Mouse (Mus musculus): ENCODE measurements around the gene Vwa2. TPM values are rescaled to one million over a fixed set of nuclear protein-coding genes. Genes with fewer than 3 reads are reported as not detected.

Gene Vwa2
- polyA plus RNA-seq, 1 experiment, result 0.08 TPM

- Histone ChIP-seq H3K4me2 (ENCODE audit: low read depth) (no peak overlapping the region), H3K4me3 (no peak overlapping the region), H3K79me2 (ENCODE audit: control insufficient read depth, insufficient read depth) (no peaks in the 10 kb centered on the region), H3K36me3 (ENCODE audit: control insufficient read depth, insufficient read depth) (no peaks in the 10 kb centered on the region), H3ac (ENCODE audit: control insufficient read depth, insufficient read length) (no peak overlapping the region), H3K27me3 (ENCODE audit: control insufficient read depth, insufficient read depth, insufficient read length) (no peaks in the 10 kb centered on the region)
- TF ChIP-seq CEBPB (IDR thresholded peaks at IDR 0.05; ENCODE audit: insufficient read depth, poor library complexity, severe bottlenecking) (no peak), SRF (IDR thresholded peaks at IDR 0.05; ENCODE audit: control insufficient read depth, insufficient read length, low read depth) (no peak), TCF12 (IDR thresholded peaks at IDR 0.05; ENCODE audit: insufficient read depth, poor library complexity, severe bottlenecking) (no peak), MYOG (IDR thresholded peaks at IDR 0.05; ENCODE audit: control insufficient read depth in 1 of 3, insufficient read depth in 1 of 3, insufficient read length in 2 of 3, low read depth in 2 of 3) (no peak), REST (IDR thresholded peaks at IDR 0.05; ENCODE audit: insufficient read depth, insufficient read length) (no peak), POLR2A (IDR thresholded peaks at IDR 0.05; ENCODE audit: insufficient read length, low read depth) (no peak), POLR2AphosphoS2 (IDR thresholded peaks at IDR 0.05; ENCODE audit: insufficient read length, low read depth) (no peak)
These were observed 33.8 kb downstream of the Vwa2 start for GRCm38 (mm10) chr19:56907850-56908249.

GRCm38 (mm10) chr19:56908472-56909270, 34.6 kb downstream of the Vwa2 start:
- TF ChIP-seq CEBPB (IDR thresholded peaks at IDR 0.05; ENCODE audit: insufficient read depth, poor library complexity, severe bottlenecking) (no peak), TCF3 (IDR thresholded peaks at IDR 0.05; ENCODE audit: insufficient read length, low read depth) (no peak), POLR2AphosphoS2 (IDR thresholded peaks at IDR 0.05; ENCODE audit: insufficient read length, low read depth) (peak; percentile 13)
- Histone ChIP-seq H3K4me2 (ENCODE audit: low read depth) (no peak overlapping the region), H3K4me3 (no peak overlapping the region), H3K27me3 (ENCODE audit: control insufficient read depth, insufficient read depth, insufficient read length) (no peaks in the 10 kb centered on the region), H3ac (ENCODE audit: control insufficient read depth, insufficient read length) (no peak overlapping the region), H3K79me2 (ENCODE audit: control insufficient read depth, insufficient read depth) (no peaks in the 10 kb centered on the region), H3K36me3 (ENCODE audit: control insufficient read depth, insufficient read depth) (no peaks in the 10 kb centered on the region)

- no peak overlapping the region for H3K4me2 ChIP-seq (ENCODE audit: low read depth)
- H3K27me3 ChIP-seq (ENCODE audit: control insufficient read depth, insufficient read depth, insufficient read length), result no peaks in the 10 kb centered on the region
- peaks cover 4% of the 10 kb centered on the region for H3K36me3 ChIP-seq (ENCODE audit: control insufficient read depth, insufficient read depth)
- no peak overlapping the region for H3K4me3 ChIP-seq
- TF ChIP-seq TCF12 (IDR thresholded peaks at IDR 0.05; ENCODE audit: insufficient read depth, poor library complexity, severe bottlenecking) (no peak), MYOD1 (IDR thresholded peaks at IDR 0.05; ENCODE audit: control insufficient read depth in 1 of 3, insufficient read length in 2 of 3, low read depth in 2 of 3) (no peak), USF1 (IDR thresholded peaks at IDR 0.05; ENCODE audit: low read depth) (no peak), E2F4 (IDR thresholded peaks at IDR 0.05; ENCODE audit: insufficient read depth) (no peak), MYOG (IDR thresholded peaks at IDR 0.05; ENCODE audit: control insufficient read depth in 1 of 3, insufficient read depth in 1 of 3, insufficient read length in 2 of 3, low read depth in 2 of 3) (no peak), MAX (IDR thresholded peaks at IDR 0.05; ENCODE audit: low read depth) (no peak), CEBPB (IDR thresholded peaks at IDR 0.05; ENCODE audit: insufficient read depth, poor library complexity, severe bottlenecking) (no peak), SRF (IDR thresholded peaks at IDR 0.05; ENCODE audit: control insufficient read depth, insufficient read length, low read depth) (no peak), REST (IDR thresholded peaks at IDR 0.05; ENCODE audit: insufficient read depth, insufficient read length) (no peak), POLR2AphosphoS2 (IDR thresholded peaks at IDR 0.05; ENCODE audit: insufficient read length, low read depth) (no peak), POLR2A (IDR thresholded peaks at IDR 0.05; ENCODE audit: insufficient read length, low read depth) (no peak), TCF3 (IDR thresholded peaks at IDR 0.05; ENCODE audit: insufficient read length, low read depth) (no peak)
- H3ac ChIP-seq (ENCODE audit: control insufficient read depth, insufficient read length), result no peak overlapping the region
- H3K79me2 ChIP-seq (ENCODE audit: control insufficient read depth, insufficient read depth), result no peaks in the 10 kb centered on the region
These were observed 36.5 kb downstream of the Vwa2 start for GRCm38 (mm10) chr19:56910561-56910960.

GRCm38 (mm10) chr19:56913761-56914160, 39.7 kb downstream of the Vwa2 start:
- no peaks in the 10 kb centered on the region for H3K27me3 ChIP-seq (ENCODE audit: control insufficient read depth, insufficient read depth, insufficient read length)
- no peaks in the 10 kb centered on the region for H3K79me2 ChIP-seq (ENCODE audit: control insufficient read depth, insufficient read depth)
- H3K4me3 ChIP-seq, result no peak overlapping the region
- no peak overlapping the region for H3K4me2 ChIP-seq (ENCODE audit: low read depth)
- no peak overlapping the region for H3ac ChIP-seq (ENCODE audit: control insufficient read depth, insufficient read length)
- no peak for TF ChIP-seq MAX (IDR thresholded peaks at IDR 0.05; ENCODE audit: low read depth)
- no peak for TF ChIP-seq CEBPB (IDR thresholded peaks at IDR 0.05; ENCODE audit: insufficient read depth, poor library complexity, severe bottlenecking)
- TF ChIP-seq TCF12 (IDR thresholded peaks at IDR 0.05; ENCODE audit: insufficient read depth, poor library complexity, severe bottlenecking), result no peak
- TF ChIP-seq REST (IDR thresholded peaks at IDR 0.05; ENCODE audit: insufficient read depth, insufficient read length), result no peak
- no peak for TF ChIP-seq TCF3 (IDR thresholded peaks at IDR 0.05; ENCODE audit: insufficient read length, low read depth)
- TF ChIP-seq USF1 (IDR thresholded peaks at IDR 0.05; ENCODE audit: low read depth), result no peak
- no peak for TF ChIP-seq POLR2A (IDR thresholded peaks at IDR 0.05; ENCODE audit: insufficient read length, low read depth)
- no peak for TF ChIP-seq MYOG (IDR thresholded peaks at IDR 0.05; ENCODE audit: control insufficient read depth in 1 of 3, insufficient read depth in 1 of 3, insufficient read length in 2 of 3, low read depth in 2 of 3)
- no peak for TF ChIP-seq POLR2AphosphoS2 (IDR thresholded peaks at IDR 0.05; ENCODE audit: insufficient read length, low read depth)
- TF ChIP-seq E2F4 (IDR thresholded peaks at IDR 0.05; ENCODE audit: insufficient read depth), result no peak
- TF ChIP-seq SRF (IDR thresholded peaks at IDR 0.05; ENCODE audit: control insufficient read depth, insufficient read length, low read depth), result no peak
- no peak for TF ChIP-seq MYOD1 (IDR thresholded peaks at IDR 0.05; ENCODE audit: control insufficient read depth in 1 of 3, insufficient read length in 2 of 3, low read depth in 2 of 3)
- H3K36me3 ChIP-seq (ENCODE audit: control insufficient read depth, insufficient read depth), result peaks cover 8% of the 10 kb centered on the region

GRCm38 (mm10) chr19:56914658-56915057, 40.6 kb downstream of the Vwa2 start:
- Histone ChIP-seq H3K79me2 (ENCODE audit: control insufficient read depth, insufficient read depth) (no peaks in the 10 kb centered on the region), H3K4me3 (no peak overlapping the region), H3K36me3 (ENCODE audit: control insufficient read depth, insufficient read depth) (peaks cover 8% of the 10 kb centered on the region), H3K4me2 (ENCODE audit: low read depth) (no peak overlapping the region), H3ac (ENCODE audit: control insufficient read depth, insufficient read length) (no peak overlapping the region), H3K27me3 (ENCODE audit: control insufficient read depth, insufficient read depth, insufficient read length) (no peaks in the 10 kb centered on the region)
- no peak for TF ChIP-seq POLR2AphosphoS2 (IDR thresholded peaks at IDR 0.05; ENCODE audit: insufficient read length, low read depth)
- no peak for TF ChIP-seq REST (IDR thresholded peaks at IDR 0.05; ENCODE audit: insufficient read depth, insufficient read length)
- TF ChIP-seq SRF (IDR thresholded peaks at IDR 0.05; ENCODE audit: control insufficient read depth, insufficient read length, low read depth), result no peak
- TF ChIP-seq MYOD1 (IDR thresholded peaks at IDR 0.05; ENCODE audit: control insufficient read depth in 1 of 3, insufficient read length in 2 of 3, low read depth in 2 of 3), result no peak
- no peak for TF ChIP-seq USF1 (IDR thresholded peaks at IDR 0.05; ENCODE audit: low read depth)
- no peak for TF ChIP-seq E2F4 (IDR thresholded peaks at IDR 0.05; ENCODE audit: insufficient read depth)
- TF ChIP-seq POLR2A (IDR thresholded peaks at IDR 0.05; ENCODE audit: insufficient read length, low read depth), result no peak
- no peak for TF ChIP-seq MAX (IDR thresholded peaks at IDR 0.05; ENCODE audit: low read depth)
- no peak for TF ChIP-seq MYOG (IDR thresholded peaks at IDR 0.05; ENCODE audit: control insufficient read depth in 1 of 3, insufficient read depth in 1 of 3, insufficient read length in 2 of 3, low read depth in 2 of 3)
- no peak for TF ChIP-seq TCF12 (IDR thresholded peaks at IDR 0.05; ENCODE audit: insufficient read depth, poor library complexity, severe bottlenecking)
- TF ChIP-seq CEBPB (IDR thresholded peaks at IDR 0.05; ENCODE audit: insufficient read depth, poor library complexity, severe bottlenecking), result no peak
- TF ChIP-seq TCF3 (IDR thresholded peaks at IDR 0.05; ENCODE audit: insufficient read length, low read depth), result no peak

Measured in myocyte (in vitro differentiated cells).